Mouse (Mus musculus): ENCODE results near the gene Sim1. TPM values are rescaled to one million over a fixed set of nuclear protein-coding genes. Genes with fewer than 3 reads are reported as not detected.

Sim1 gene
- polyA plus RNA-seq, 1 experiment from 2014 or later: 1.5 TPM

GRCm38 (mm10) chr10:50910400-50910799 is 15.8 kb downstream of the Sim1 start:
- peak overlapping the region; percentile 45 for H3K4me2 ChIP-seq (ENCODE audit: low read length)
- peaks cover 4% of the 10 kb centered on the region; the same call in 1 of the 2 replicates for H3K4me1 ChIP-seq (ENCODE audit: control insufficient read depth, insufficient read depth, low read length)
- DNase-seq (ENCODE audit: low spot score): peak; percentile 45
- H3K9ac ChIP-seq (ENCODE audit: low read length): no peak overlapping the region
- H3K27ac ChIP-seq (ENCODE audit: low read depth, low read length): no peak overlapping the region
- WGBS: under 1% methylated on average over 16 of the region's 16 CpGs
- peaks cover 69% of the 10 kb centered on the region for H3K27me3 ChIP-seq (replicated peaks; ENCODE audit: control insufficient read depth, insufficient read depth, low read length)
- no peaks in the 10 kb centered on the region for H3K36me3 ChIP-seq (ENCODE audit: control insufficient read depth, insufficient read depth, low read length)
- no peaks in the 10 kb centered on the region for H3K9me3 ChIP-seq (replicated peaks; ENCODE audit: control insufficient read depth, low read length)
- H3K4me3 ChIP-seq (ENCODE audit: low read depth, low read length): peak overlapping the region; percentile 18
- peak; percentile 65 for ATAC-seq

DNA sequence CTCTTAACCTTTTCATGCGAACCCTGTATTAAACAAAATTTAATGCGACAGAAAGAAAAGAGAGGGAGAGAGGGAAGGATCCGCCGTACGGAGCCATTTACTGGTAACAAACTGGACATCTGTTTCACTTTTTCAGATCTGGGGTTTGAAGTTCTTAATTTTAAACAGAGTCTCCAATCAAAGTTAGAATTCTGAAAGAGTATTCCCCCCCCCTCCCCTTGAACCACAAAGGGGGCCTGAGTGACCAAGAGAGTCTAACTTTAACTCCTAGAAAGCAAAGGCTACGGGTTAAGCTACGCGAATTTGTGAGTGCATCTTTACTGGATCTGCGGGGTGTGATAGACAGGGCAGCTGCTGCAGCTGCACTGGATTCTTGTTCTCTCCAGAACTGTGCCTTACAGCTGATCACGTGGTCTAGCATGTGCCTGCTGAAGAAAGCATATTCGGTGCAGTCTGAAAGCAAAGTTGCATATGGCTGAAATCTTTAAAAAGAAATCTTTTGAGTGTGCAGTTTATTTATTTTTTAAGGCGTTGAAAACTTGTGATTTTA is 16.4 kb downstream of the Sim1 start:
- peak overlapping the region; percentile 45 for H3K4me2 ChIP-seq (ENCODE audit: low read length)
- H3K9ac ChIP-seq (ENCODE audit: low read length): no peak overlapping the region
- ATAC-seq: peak; percentile 94
- H3K4me1 ChIP-seq (ENCODE audit: control insufficient read depth, insufficient read depth, low read length): peaks cover 4% of the 10 kb centered on the region; the same call in 1 of the 2 replicates
- peaks cover 64% of the 10 kb centered on the region for H3K27me3 ChIP-seq (replicated peaks; ENCODE audit: control insufficient read depth, insufficient read depth, low read length)
- 3% methylated on average over 12 of the region's 12 CpGs for WGBS
- H3K4me3 ChIP-seq (ENCODE audit: low read depth, low read length): peak overlapping the region; percentile 18
- DNase-seq (ENCODE audit: low spot score): peak; percentile 74
- H3K9me3 ChIP-seq (replicated peaks; ENCODE audit: control insufficient read depth, low read length): no peaks in the 10 kb centered on the region
- no peak overlapping the region for H3K27ac ChIP-seq (ENCODE audit: low read depth, low read length)
- no peaks in the 10 kb centered on the region for H3K36me3 ChIP-seq (ENCODE audit: control insufficient read depth, insufficient read depth, low read length)

GRCm38 (mm10) chr10:50915607-50916006 is 21.1 kb downstream of the Sim1 start:
- H3K9ac ChIP-seq (ENCODE audit: low read length): no peak overlapping the region
- DNase-seq (ENCODE audit: low spot score): no peak
- peaks cover 1% of the 10 kb centered on the region; the same call in 1 of the 2 replicates for H3K4me1 ChIP-seq (ENCODE audit: control insufficient read depth, insufficient read depth, low read length)
- no peak overlapping the region for H3K27ac ChIP-seq (ENCODE audit: low read depth, low read length)
- no peaks in the 10 kb centered on the region for H3K9me3 ChIP-seq (replicated peaks; ENCODE audit: control insufficient read depth, low read length)
- no peak overlapping the region for H3K4me3 ChIP-seq (ENCODE audit: low read depth, low read length)
- 47% methylated on average over 2 of the region's 2 CpGs for WGBS
- H3K4me2 ChIP-seq (ENCODE audit: low read length): no peak overlapping the region
- no peaks in the 10 kb centered on the region for H3K36me3 ChIP-seq (ENCODE audit: control insufficient read depth, insufficient read depth, low read length)
- no peak for ATAC-seq
- peaks cover 17% of the 10 kb centered on the region for H3K27me3 ChIP-seq (replicated peaks; ENCODE audit: control insufficient read depth, insufficient read depth, low read length)

- ATAC-seq: no peak
- 57% methylated on average over 5 of the region's 5 CpGs for WGBS
- no peak for DNase-seq (ENCODE audit: low spot score)
Observed at GRCm38 (mm10) chr10:50929281-50929680, 34.7 kb downstream of the Sim1 start.

GRCm38 (mm10) chr10:50935673-50936072 is 41.1 kb downstream of the Sim1 start:
- H3K4me1 ChIP-seq (ENCODE audit: control insufficient read depth, insufficient read depth, low read length): no peaks in the 10 kb centered on the region
- DNase-seq (ENCODE audit: low spot score): no peak
- no peaks in the 10 kb centered on the region for H3K9me3 ChIP-seq (replicated peaks; ENCODE audit: control insufficient read depth, low read length)
- H3K4me2 ChIP-seq (ENCODE audit: low read length): no peak overlapping the region
- no peak overlapping the region for H3K9ac ChIP-seq (ENCODE audit: low read length)
- no peaks in the 10 kb centered on the region for H3K27me3 ChIP-seq (replicated peaks; ENCODE audit: control insufficient read depth, insufficient read depth, low read length)
- H3K4me3 ChIP-seq (ENCODE audit: low read depth, low read length): no peak overlapping the region
- ATAC-seq: no peak
- H3K27ac ChIP-seq (ENCODE audit: low read depth, low read length): no peak overlapping the region
- H3K36me3 ChIP-seq (ENCODE audit: control insufficient read depth, insufficient read depth, low read length): no peaks in the 10 kb centered on the region

More at GRCm38 (mm10) chr10:50929281-50929680, 34.7 kb downstream of the Sim1 start:
- Histone ChIP-seq H3K9me3 (replicated peaks; ENCODE audit: control insufficient read depth, low read length) (no peaks in the 10 kb centered on the region), H3K27ac (ENCODE audit: low read depth, low read length) (no peak overlapping the region), H3K4me3 (ENCODE audit: low read depth, low read length) (no peak overlapping the region), H3K9ac (ENCODE audit: low read length) (no peak overlapping the region), H3K4me2 (ENCODE audit: low read length) (no peak overlapping the region), H3K36me3 (ENCODE audit: control insufficient read depth, insufficient read depth, low read length) (no peaks in the 10 kb centered on the region), H3K4me1 (ENCODE audit: control insufficient read depth, insufficient read depth, low read length) (no peaks in the 10 kb centered on the region), H3K27me3 (replicated peaks; ENCODE audit: control insufficient read depth, insufficient read depth, low read length) (no peaks in the 10 kb centered on the region)

DNA sequence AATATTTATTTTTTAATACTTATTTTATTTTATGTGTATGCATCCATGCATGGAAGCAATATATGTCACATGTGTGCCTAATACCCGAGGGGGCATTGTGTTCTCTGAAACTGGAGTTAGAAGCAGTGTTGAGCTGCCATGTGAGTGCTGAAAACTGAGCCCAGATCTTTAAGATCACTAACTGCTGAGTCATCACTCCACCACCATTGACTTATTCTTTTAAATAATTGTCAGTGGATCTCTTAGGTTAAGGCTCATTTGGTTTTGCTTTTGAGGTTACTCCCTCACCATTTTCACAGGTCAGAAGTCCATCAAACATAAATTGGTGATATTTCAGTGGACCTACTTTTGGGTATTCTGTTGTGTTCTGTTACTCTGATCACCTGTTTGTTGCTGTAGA is 79.1 kb downstream of the Sim1 start:
- H3K27me3 ChIP-seq (replicated peaks; ENCODE audit: control insufficient read depth, insufficient read depth, low read length): no peaks in the 10 kb centered on the region
- H3K4me1 ChIP-seq (ENCODE audit: control insufficient read depth, insufficient read depth, low read length): no peaks in the 10 kb centered on the region
- 75% methylated on average over 1 of the region's 1 CpGs for WGBS
- H3K36me3 ChIP-seq (ENCODE audit: control insufficient read depth, insufficient read depth, low read length): no peaks in the 10 kb centered on the region
- ATAC-seq (no peak), DNase-seq (ENCODE audit: low spot score) (no peak)
- no peak overlapping the region for H3K27ac ChIP-seq (ENCODE audit: low read depth, low read length)
- no peak overlapping the region for H3K9ac ChIP-seq (ENCODE audit: low read length)
- no peaks in the 10 kb centered on the region for H3K9me3 ChIP-seq (replicated peaks; ENCODE audit: control insufficient read depth, low read length)
- H3K4me2 ChIP-seq (ENCODE audit: low read length): no peak overlapping the region
- no peak overlapping the region for H3K4me3 ChIP-seq (ENCODE audit: low read depth, low read length)

GRCm38 (mm10) chr10:50981849-50982248 is 87.3 kb downstream of the Sim1 start:
- Histone ChIP-seq H3K4me1 (ENCODE audit: control insufficient read depth, insufficient read depth, low read length) (no peaks in the 10 kb centered on the region), H3K27me3 (replicated peaks; ENCODE audit: control insufficient read depth, insufficient read depth, low read length) (no peaks in the 10 kb centered on the region), H3K27ac (ENCODE audit: low read depth, low read length) (no peak overlapping the region), H3K4me2 (ENCODE audit: low read length) (no peak overlapping the region), H3K9me3 (replicated peaks; ENCODE audit: control insufficient read depth, low read length) (no peaks in the 10 kb centered on the region), H3K36me3 (ENCODE audit: control insufficient read depth, insufficient read depth, low read length) (no peaks in the 10 kb centered on the region), H3K9ac (ENCODE audit: low read length) (no peak overlapping the region), H3K4me3 (ENCODE audit: low read depth, low read length) (no peak overlapping the region)
- ATAC-seq (no peak), DNase-seq (ENCODE audit: low spot score) (no peak)
- WGBS: 90% methylated on average over 3 of the region's 3 CpGs

DNA sequence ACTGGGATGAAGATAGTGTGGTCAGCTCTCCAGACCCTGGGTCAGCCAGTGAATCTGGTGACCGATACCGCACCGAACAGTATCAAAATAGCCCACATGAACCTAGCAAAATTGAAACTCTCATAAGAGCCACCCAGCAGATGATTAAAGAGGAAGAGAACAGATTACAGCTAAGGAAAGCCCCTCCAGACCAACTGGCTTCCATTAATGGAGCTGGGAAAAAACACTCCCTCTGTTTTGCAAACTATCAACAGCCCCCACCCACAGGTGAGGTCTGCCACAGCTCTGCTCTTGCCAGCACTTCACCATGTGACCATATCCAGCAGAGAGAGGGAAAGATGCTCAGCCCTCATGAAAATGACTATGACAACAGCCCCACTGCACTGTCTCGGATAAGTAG is 89.1 kb downstream of the Sim1 start:
- Histone ChIP-seq H3K9me3 (replicated peaks; ENCODE audit: control insufficient read depth, low read length) (no peaks in the 10 kb centered on the region), H3K27ac (ENCODE audit: low read depth, low read length) (no peak overlapping the region), H3K4me1 (ENCODE audit: control insufficient read depth, insufficient read depth, low read length) (no peaks in the 10 kb centered on the region), H3K9ac (ENCODE audit: low read length) (no peak overlapping the region), H3K36me3 (ENCODE audit: control insufficient read depth, insufficient read depth, low read length) (no peaks in the 10 kb centered on the region), H3K4me2 (ENCODE audit: low read length) (no peak overlapping the region), H3K27me3 (replicated peaks; ENCODE audit: control insufficient read depth, insufficient read depth, low read length) (no peaks in the 10 kb centered on the region), H3K4me3 (ENCODE audit: low read depth, low read length) (no peak overlapping the region)
- ATAC-seq (no peak), DNase-seq (ENCODE audit: low spot score) (no peak)
- WGBS: 95% methylated on average over 4 of the region's 4 CpGs

GRCm38 (mm10) chr10:51007798-51008197 is 113.2 kb downstream of the Sim1 start:
- Histone ChIP-seq H3K4me2 (ENCODE audit: low read length) (no peak overlapping the region), H3K4me1 (ENCODE audit: control insufficient read depth, insufficient read depth, low read length) (peaks cover 8% of the 10 kb centered on the region; the same call in 1 of the 2 replicates), H3K36me3 (ENCODE audit: control insufficient read depth, insufficient read depth, low read length) (no peaks in the 10 kb centered on the region), H3K4me3 (ENCODE audit: low read depth, low read length) (no peak overlapping the region), H3K27me3 (replicated peaks; ENCODE audit: control insufficient read depth, insufficient read depth, low read length) (no peaks in the 10 kb centered on the region), H3K9me3 (replicated peaks; ENCODE audit: control insufficient read depth, low read length) (no peaks in the 10 kb centered on the region), H3K27ac (ENCODE audit: low read depth, low read length) (no peak overlapping the region), H3K9ac (ENCODE audit: low read length) (no peak overlapping the region)
- 19% methylated on average over 3 of the region's 3 CpGs for WGBS
- DNase-seq (ENCODE audit: low spot score) (peak; percentile 15), ATAC-seq (0 out of 2 replicates have a peak, but pooled peaks have one; percentile 35)
